Mouse (Mus musculus) embryonic facial prominence, embryonic 12.5 days (tissue): Measurements from ENCODE around the gene Gm38392. TPM values are rescaled to one million over a fixed set of nuclear protein-coding genes. Genes with fewer than 3 reads are reported as not detected.

ENCODE experiments used
- ATAC-seq: fragments of 200-750 bp; cut with Nextera tagmentation; 2 replicates; pipeline ENCODE4 v1.8.0; 2017; ENCODE audit not compliant: insufficient number of reproducible peaks, insufficient read depth, low FRiP score, low TSS enrichment
- H3K27ac ChIP-seq: fragments of 300-500 bp; sonication (generic); 2 replicates; pipeline ENCODE4 v1.5.1; 2016; ENCODE audit warnings: mild to moderate bottlenecking
- H3K27me3 ChIP-seq: fragments of 300-500 bp; sonication (generic); 2 replicates; pipeline ENCODE4 v1.6.1; 2016; ENCODE audit warnings: mild to moderate bottlenecking, moderate library complexity
- H3K36me3 ChIP-seq: fragments of 300-500 bp; sonication (generic); 2 replicates; pipeline ENCODE4 v1.6.1; 2016; ENCODE audit warnings: mild to moderate bottlenecking
- H3K4me1 ChIP-seq: fragments of 300-500 bp; sonication (generic); 2 replicates; pipeline ENCODE4 v1.6.1; 2016
- H3K4me2 ChIP-seq: fragments of 300-500 bp; sonication (generic); replicated peaks from 2 replicates; pipeline ENCODE4 v1.6.1; 2016; ENCODE audit warnings: mild to moderate bottlenecking, moderate library complexity
- H3K4me3 ChIP-seq: fragments of 300-500 bp; sonication (generic); 2 replicates; pipeline ENCODE4 v1.5.1; 2016; ENCODE audit warnings: mild to moderate bottlenecking
- H3K9ac ChIP-seq: fragments of 300-500 bp; sonication (generic); 2 replicates; pipeline ENCODE4 v1.6.1; 2016; ENCODE audit warnings: mild to moderate bottlenecking, moderate library complexity
- H3K9me3 ChIP-seq: fragments of 300-500 bp; sonication (generic); 2 replicates; pipeline ENCODE4 v1.6.1; 2016; ENCODE audit warnings: mild to moderate bottlenecking, moderate library complexity
- WGBS: fragments of 180-500 bp; shearing (Covaris S2); methylation state at CpG from one replicate; pipeline ENCODE4 v1.1.7; 2016; 5-methylcytosine and 5-hydroxymethylcytosine counted together
- polyA plus RNA-seq: library from polyadenylated mRNA; unstranded; fragments of >200 nt; fragmentation: Nextera tagmentation; extraction: Ambion mirVana; gene quantifications from 2 replicates; pipeline ENCODE4 v1.2.1, GENCODE M21; 2016

The Gm38392 gene
- polyA plus RNA-seq = not detected in 2 replicates

- no peaks in the 10 kb centered on the region for H3K9me3 ChIP-seq
- no peak within 1 kb of the TSS for H3K9ac ChIP-seq
- no peaks in the 10 kb centered on the region for H3K36me3 ChIP-seq
- no peaks in the 10 kb centered on the region for H3K27me3 ChIP-seq
- no peaks in the 10 kb centered on the region for H3K4me1 ChIP-seq
- WGBS = 98% methylated on average over 4 of the region's 4 CpGs
- H3K27ac ChIP-seq = no peak within 1 kb of the TSS
- H3K4me2 ChIP-seq = no peak within 1 kb of the TSS
- no peak for ATAC-seq
- H3K4me3 ChIP-seq = no peak within 1 kb of the TSS
Measured at GRCm38 (mm10) chr3:88287110-88287509, at the start of gene Gm38392. TSS of gene Gm38392 (minus strand) at chr3:88287210.

- no peaks in the 10 kb centered on the region for H3K27me3 ChIP-seq
- peak within 1 kb of the TSS; percentile 89 for H3K9ac ChIP-seq
- peak within 1 kb of the TSS; percentile 80 for H3K4me3 ChIP-seq
- H3K36me3 ChIP-seq = no peaks in the 10 kb centered on the region
- H3K27ac ChIP-seq = peak within 1 kb of the TSS; percentile 92
- H3K4me1 ChIP-seq = peaks cover 30% of the 10 kb centered on the region
- H3K4me2 ChIP-seq = peak within 1 kb of the TSS; percentile 79
- 2% methylated on average over 59 of the region's 66 CpGs for WGBS
- peak; percentile 88 for ATAC-seq
- no peaks in the 10 kb centered on the region for H3K9me3 ChIP-seq
Measured at GRCm38 (mm10) chr3:88336058-88337013, 49.3 kb upstream of the Gm38392 start, which contains the start of the genes Tmem79 and Smg5. TSS of gene Tmem79 (minus strand) at chr3:88336148. TSS of gene Smg5 (plus strand) at chr3:88336260.

GRCm38 (mm10) chr3:88335436-88336053 lies 48.5 kb upstream of the Gm38392 start:
- 2% methylated on average over 27 of the region's 27 CpGs for WGBS
- ATAC-seq = peak; percentile 59
- H3K4me2 ChIP-seq = peak overlapping the region; percentile 79
- H3K27ac ChIP-seq = peak overlapping the region; percentile 92
- H3K9me3 ChIP-seq = no peaks in the 10 kb centered on the region
- no peaks in the 10 kb centered on the region for H3K27me3 ChIP-seq
- H3K36me3 ChIP-seq = no peaks in the 10 kb centered on the region
- H3K4me3 ChIP-seq = peak overlapping the region; percentile 80
- H3K4me1 ChIP-seq = peaks cover 30% of the 10 kb centered on the region
- peak overlapping the region; percentile 89 for H3K9ac ChIP-seq

GRCm38 (mm10) chr3:88334902-88335435 lies 48.0 kb upstream of the Gm38392 start:
- Histone ChIP-seq H3K9me3 (no peaks in the 10 kb centered on the region), H3K4me1 (peaks cover 30% of the 10 kb centered on the region), H3K9ac (peak overlapping the region; percentile 89), H3K27me3 (no peaks in the 10 kb centered on the region), H3K4me3 (peak overlapping the region; percentile 80), H3K36me3 (no peaks in the 10 kb centered on the region), H3K4me2 (peak overlapping the region; percentile 79), H3K27ac (no peak overlapping the region; the same call in 1 of the 2 replicates)
- 36% methylated on average over 3 of the region's 3 CpGs for whole genome bisulfite sequencing
- ATAC-seq = no peak

GRCm38 (mm10) chr3:88334029-88334658 lies 47.1 kb upstream of the Gm38392 start:
- H3K9ac ChIP-seq = 0 out of 2 replicates have a peak overlapping the region, but pooled peaks have one; percentile 89
- H3K4me2 ChIP-seq = peak overlapping the region; percentile 79
- peaks cover 30% of the 10 kb centered on the region for H3K4me1 ChIP-seq
- 41% methylated on average over 12 of the region's 12 CpGs for WGBS
- 0 out of 2 replicates have a peak overlapping the region, but pooled peaks have one; percentile 25 for H3K27ac ChIP-seq
- no peak for ATAC-seq
- no peak overlapping the region for H3K4me3 ChIP-seq
- H3K27me3 ChIP-seq = no peaks in the 10 kb centered on the region
- peaks cover 6% of the 10 kb centered on the region for H3K36me3 ChIP-seq
- no peaks in the 10 kb centered on the region for H3K9me3 ChIP-seq

- H3K27me3 ChIP-seq = no peaks in the 10 kb centered on the region
- WGBS = 33% methylated on average over 2 of the region's 2 CpGs
- no peak overlapping the region for H3K9ac ChIP-seq
- no peaks in the 10 kb centered on the region for H3K9me3 ChIP-seq
- peaks cover 14% of the 10 kb centered on the region for H3K4me1 ChIP-seq
- no peak overlapping the region for H3K27ac ChIP-seq
- H3K4me2 ChIP-seq = no peak overlapping the region
- peaks cover 29% of the 10 kb centered on the region for H3K36me3 ChIP-seq
- no peak for ATAC-seq
- no peak overlapping the region for H3K4me3 ChIP-seq
Measured at GRCm38 (mm10) chr3:88331282-88331681, 44.3 kb upstream of the Gm38392 start.

- Histone ChIP-seq H3K36me3 (peaks cover 29% of the 10 kb centered on the region), H3K9ac (no peak overlapping the region), H3K27ac (no peak overlapping the region), H3K4me2 (no peak overlapping the region), H3K4me1 (peaks cover 13% of the 10 kb centered on the region), H3K27me3 (no peaks in the 10 kb centered on the region), H3K9me3 (no peaks in the 10 kb centered on the region), H3K4me3 (no peak overlapping the region)
- 81% methylated on average over 5 of the region's 5 CpGs for WGBS
- no peak for ATAC-seq
Measured at GRCm38 (mm10) chr3:88328956-88329355, 41.9 kb upstream of the Gm38392 start.

- Histone ChIP-seq H3K27me3 (no peaks in the 10 kb centered on the region), H3K9ac (peak within 1 kb of the TSS; percentile 76), H3K27ac (no peak within 1 kb of the TSS), H3K36me3 (peaks cover 59% of the 10 kb centered on the region), H3K9me3 (no peaks in the 10 kb centered on the region), H3K4me2 (peak within 1 kb of the TSS; percentile 93), H3K4me3 (peak within 1 kb of the TSS; percentile 86), H3K4me1 (peaks cover 13% of the 10 kb centered on the region)
- peak; percentile 43; the same call in 1 of the 2 replicates for ATAC-seq
- WGBS = 2% methylated on average over 10 of the region's 10 CpGs
Measured at GRCm38 (mm10) chr3:88324951-88325405, 38.0 kb upstream of the Gm38392 start, which contains the start of gene Glmp. TSS of gene Glmp (plus strand) at chr3:88325023.

GRCm38 (mm10) chr3:88299172-88299571 lies 12.2 kb upstream of the Gm38392 start:
- Histone ChIP-seq H3K9me3 (no peaks in the 10 kb centered on the region), H3K9ac (no peak overlapping the region), H3K4me2 (no peak overlapping the region), H3K36me3 (peaks cover 48% of the 10 kb centered on the region), H3K27me3 (no peaks in the 10 kb centered on the region), H3K4me3 (no peak overlapping the region), H3K4me1 (peaks cover 14% of the 10 kb centered on the region), H3K27ac (no peak overlapping the region)
- 95% methylated on average over 1 of the region's 1 CpGs for WGBS
- no peak for ATAC-seq

- H3K27me3 ChIP-seq = no peaks in the 10 kb centered on the region
- ATAC-seq = no peak
Measured at GRCm38 (mm10) chr3:88297321-88297851, 10.4 kb upstream of the Gm38392 start.

More at GRCm38 (mm10) chr3:88297321-88297851, 10.4 kb upstream of the Gm38392 start:
- H3K36me3 ChIP-seq = peaks cover 32% of the 10 kb centered on the region
- H3K27ac ChIP-seq = peak overlapping the region; percentile 94
- peaks cover 14% of the 10 kb centered on the region for H3K4me1 ChIP-seq
- H3K9me3 ChIP-seq = no peaks in the 10 kb centered on the region
- WGBS = under 1% methylated on average over 30 of the region's 30 CpGs
- peak overlapping the region; percentile 84 for H3K9ac ChIP-seq
- peak overlapping the region; percentile 85 for H3K4me2 ChIP-seq
- H3K4me3 ChIP-seq = peak overlapping the region; percentile 78
